Mouse (Mus musculus): ENCODE data around the gene Plxnb3. TPM values are rescaled to one million over a fixed set of nuclear protein-coding genes. Genes with fewer than 3 reads are reported as not detected.
"Not testable (repeated sequence)": the region's sequence is repeated elsewhere in the genome, so short reads cannot be mapped to it uniquely, and the experiment has no call there.

The Plxnb3 gene
- polyA plus RNA-seq, 1 experiment from 2014 or later, result 0.07 TPM

GRCm38 (mm10) chrX:73730908-73731307 lies 26.0 kb upstream of the Plxnb3 start:
- 59% methylated on average over 1 of the region's 1 CpGs for WGBS
- H3K4me2 ChIP-seq (ENCODE audit: low read depth, low read length, severe bottlenecking), result no peak overlapping the region
- DNase-seq (ENCODE audit: low spot score), result no peak
- H3K36me3 ChIP-seq (ENCODE audit: control insufficient read depth, insufficient read depth, low read length), result no peaks in the 10 kb centered on the region
- ATAC-seq (replicated peaks; ENCODE audit: low FRiP score), result no peak
- H3K4me3 ChIP-seq (ENCODE audit: low read depth, low read length), result no peak overlapping the region
- H3K4me1 ChIP-seq (replicated peaks; ENCODE audit: control insufficient read depth, insufficient read depth, low read length), result no peaks in the 10 kb centered on the region
- H3K27ac ChIP-seq (ENCODE audit: low read depth, low read length), result no peak overlapping the region
- no peak overlapping the region for H3K9ac ChIP-seq (ENCODE audit: low read length)
- H3K27me3 ChIP-seq (ENCODE audit: control insufficient read depth, insufficient read depth, low read length), result no peaks in the 10 kb centered on the region
- no peaks in the 10 kb centered on the region for H3K9me3 ChIP-seq (ENCODE audit: control insufficient read depth, low read length)

GRCm38 (mm10) chrX:73738155-73738554 lies 18.7 kb upstream of the Plxnb3 start:
- 63% methylated on average over 1 of the region's 1 CpGs for WGBS
- H3K9me3 ChIP-seq (ENCODE audit: control insufficient read depth, low read length), result no peaks in the 10 kb centered on the region

GRCm38 (mm10) chrX:73739151-73739550 lies 17.7 kb upstream of the Plxnb3 start:
- Histone ChIP-seq H3K4me2 (ENCODE audit: low read depth, low read length, severe bottlenecking) (no peak overlapping the region), H3K4me1 (replicated peaks; ENCODE audit: control insufficient read depth, insufficient read depth, low read length) (no peaks in the 10 kb centered on the region), H3K27me3 (ENCODE audit: control insufficient read depth, insufficient read depth, low read length) (no peaks in the 10 kb centered on the region), H3K9ac (ENCODE audit: low read length) (no peak overlapping the region), H3K36me3 (ENCODE audit: control insufficient read depth, insufficient read depth, low read length) (no peaks in the 10 kb centered on the region), H3K4me3 (ENCODE audit: low read depth, low read length) (no peak overlapping the region), H3K9me3 (ENCODE audit: control insufficient read depth, low read length) (no peaks in the 10 kb centered on the region), H3K27ac (ENCODE audit: low read depth, low read length) (no peak overlapping the region)
- no peak for DNase-seq (ENCODE audit: low spot score)
- no peak for ATAC-seq (replicated peaks; ENCODE audit: low FRiP score)
- WGBS, result 63% methylated on average over 5 of the region's 5 CpGs

More at GRCm38 (mm10) chrX:73738155-73738554, 18.7 kb upstream of the Plxnb3 start:
- Histone ChIP-seq H3K4me2 (ENCODE audit: low read depth, low read length, severe bottlenecking) (no peak overlapping the region), H3K27ac (ENCODE audit: low read depth, low read length) (no peak overlapping the region), H3K36me3 (ENCODE audit: control insufficient read depth, insufficient read depth, low read length) (no peaks in the 10 kb centered on the region), H3K4me1 (replicated peaks; ENCODE audit: control insufficient read depth, insufficient read depth, low read length) (no peaks in the 10 kb centered on the region), H3K4me3 (ENCODE audit: low read depth, low read length) (no peak overlapping the region), H3K9ac (ENCODE audit: low read length) (no peak overlapping the region), H3K27me3 (ENCODE audit: control insufficient read depth, insufficient read depth, low read length) (no peaks in the 10 kb centered on the region)
- ATAC-seq (replicated peaks; ENCODE audit: low FRiP score) (no peak), DNase-seq (ENCODE audit: low spot score) (no peak)

DNA sequence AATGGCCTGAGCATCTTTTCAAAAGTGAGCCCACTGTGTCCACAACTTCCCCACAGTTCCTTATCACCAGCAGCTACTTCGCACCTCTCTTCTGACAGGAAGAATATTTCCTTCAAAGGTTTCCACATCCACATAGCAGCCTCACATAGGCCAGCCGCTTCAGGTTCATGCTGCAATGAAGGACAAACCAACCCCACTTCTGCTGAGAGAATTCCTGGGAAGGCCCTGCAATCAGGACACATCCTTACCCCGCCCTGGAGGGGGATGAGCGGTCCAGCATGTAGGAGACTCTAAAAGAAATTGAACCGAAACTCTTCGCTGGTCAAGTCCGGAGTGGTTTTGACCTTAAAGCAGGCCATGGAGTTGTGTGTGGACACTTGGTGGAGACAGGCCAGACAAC lies 17.0 kb upstream of the Plxnb3 start:
- ATAC-seq (replicated peaks; ENCODE audit: low FRiP score); DNase-seq (ENCODE audit: low spot score); H3K4me2 ChIP-seq (ENCODE audit: low read depth, low read length, severe bottlenecking); H3K9ac ChIP-seq (ENCODE audit: low read length); H3K27me3 ChIP-seq (ENCODE audit: control insufficient read depth, insufficient read depth, low read length); H3K27ac ChIP-seq (ENCODE audit: low read depth, low read length); H3K36me3 ChIP-seq (ENCODE audit: control insufficient read depth, insufficient read depth, low read length); H3K4me3 ChIP-seq (ENCODE audit: low read depth, low read length); H3K9me3 ChIP-seq (ENCODE audit: control insufficient read depth, low read length); H3K4me1 ChIP-seq (replicated peaks; ENCODE audit: control insufficient read depth, insufficient read depth, low read length): not testable (repeated sequence)
- WGBS, result 97% methylated on average over 7 of the region's 7 CpGs

DNA sequence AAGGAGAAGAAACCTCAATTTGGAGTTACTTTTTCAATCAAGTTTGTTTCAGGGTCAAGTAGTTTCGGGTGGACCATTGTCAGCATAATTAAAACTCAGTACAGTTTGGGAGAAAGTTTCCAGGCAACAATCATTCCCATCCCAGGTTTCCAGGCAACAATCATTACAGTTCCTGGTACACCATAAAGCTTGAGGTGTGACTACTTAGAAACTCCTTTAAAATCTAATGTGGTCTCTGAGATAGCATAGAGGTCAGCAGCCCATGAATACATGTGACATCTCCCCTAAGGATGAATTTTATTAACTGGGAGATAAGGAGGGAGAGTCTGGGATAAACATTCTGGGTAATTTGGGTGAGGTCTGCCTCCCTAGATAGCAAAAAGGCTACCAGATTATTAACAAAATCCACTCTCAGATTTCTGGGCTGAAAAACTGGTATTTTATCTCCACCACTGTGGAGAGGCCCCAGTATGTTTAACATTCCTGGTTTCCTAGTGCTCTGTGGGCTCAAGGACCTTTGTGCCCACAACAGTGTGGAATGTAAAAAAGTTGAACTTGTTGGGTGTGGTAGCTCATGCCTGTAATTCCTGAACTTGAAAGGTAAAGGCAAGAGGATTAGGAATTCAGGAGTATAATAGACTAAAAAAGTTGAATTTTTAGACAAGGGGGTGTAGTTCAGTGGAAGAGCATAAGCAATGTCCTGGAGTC lies 12.0 kb upstream of the Plxnb3 start:
- Histone ChIP-seq H3K36me3 (ENCODE audit: control insufficient read depth, insufficient read depth, low read length) (no peaks in the 10 kb centered on the region), H3K4me1 (replicated peaks; ENCODE audit: control insufficient read depth, insufficient read depth, low read length) (no peaks in the 10 kb centered on the region), H3K9ac (ENCODE audit: low read length) (no peak overlapping the region), H3K27me3 (ENCODE audit: control insufficient read depth, insufficient read depth, low read length) (no peaks in the 10 kb centered on the region), H3K4me3 (ENCODE audit: low read depth, low read length) (no peak overlapping the region), H3K4me2 (ENCODE audit: low read depth, low read length, severe bottlenecking) (no peak overlapping the region), H3K27ac (ENCODE audit: low read depth, low read length) (no peak overlapping the region), H3K9me3 (ENCODE audit: control insufficient read depth, low read length) (no peaks in the 10 kb centered on the region)
- ATAC-seq (replicated peaks; ENCODE audit: low FRiP score), result no peak
- WGBS, result 84% methylated on average over 1 of the region's 1 CpGs
- DNase-seq (ENCODE audit: low spot score), result no peak

GRCm38 (mm10) chrX:73748977-73749376 lies 7.9 kb upstream of the Plxnb3 start:
- H3K4me2 ChIP-seq (ENCODE audit: low read depth, low read length, severe bottlenecking), result no peak overlapping the region
- ATAC-seq (replicated peaks; ENCODE audit: low FRiP score) (no peak), DNase-seq (ENCODE audit: low spot score) (no peak)
- 85% methylated on average over 1 of the region's 1 CpGs for WGBS
- H3K4me3 ChIP-seq (ENCODE audit: low read depth, low read length), result no peak overlapping the region
- no peaks in the 10 kb centered on the region for H3K36me3 ChIP-seq (ENCODE audit: control insufficient read depth, insufficient read depth, low read length)
- H3K27ac ChIP-seq (ENCODE audit: low read depth, low read length), result no peak overlapping the region
- H3K4me1 ChIP-seq (replicated peaks; ENCODE audit: control insufficient read depth, insufficient read depth, low read length), result no peaks in the 10 kb centered on the region
- no peaks in the 10 kb centered on the region for H3K9me3 ChIP-seq (ENCODE audit: control insufficient read depth, low read length)
- no peaks in the 10 kb centered on the region for H3K27me3 ChIP-seq (ENCODE audit: control insufficient read depth, insufficient read depth, low read length)
- H3K9ac ChIP-seq (ENCODE audit: low read length), result no peak overlapping the region

DNA sequence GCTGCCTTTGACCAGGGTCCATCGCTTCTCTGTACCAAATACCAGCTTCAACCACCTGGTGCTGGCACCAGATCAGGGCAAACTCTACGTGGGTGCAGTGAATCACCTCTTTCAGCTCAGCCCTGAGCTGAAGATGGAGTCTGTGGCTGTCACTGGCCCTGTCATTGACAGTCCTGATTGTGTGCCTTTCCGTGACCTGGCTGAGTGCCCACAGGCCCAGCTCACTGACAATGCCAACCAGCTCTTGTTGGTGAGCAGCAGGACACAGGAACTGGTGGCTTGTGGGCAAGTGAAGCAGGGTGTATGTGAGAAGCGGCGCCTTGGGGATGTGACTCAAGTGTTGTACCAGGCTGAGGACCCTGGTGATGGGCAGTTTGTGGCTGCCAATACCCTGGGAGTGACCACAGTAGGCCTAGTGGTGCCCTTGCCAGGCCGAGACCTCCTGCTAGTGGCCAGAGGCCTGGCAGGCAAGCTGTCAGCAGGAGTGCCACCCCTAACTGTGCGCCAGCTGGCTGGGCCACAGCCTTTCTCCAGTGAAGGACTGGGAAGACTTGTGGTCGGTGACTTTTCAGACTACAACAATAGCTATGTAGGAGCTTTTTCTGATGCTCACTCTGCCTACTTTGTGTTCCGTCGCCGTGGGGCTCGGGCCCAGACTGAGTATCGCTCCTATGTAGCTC lies 1.9 kb downstream of the Plxnb3 start:
- 85% methylated on average over 13 of the region's 13 CpGs for WGBS
- no peak overlapping the region for H3K9ac ChIP-seq (ENCODE audit: low read length)
- H3K27ac ChIP-seq (ENCODE audit: low read depth, low read length), result no peak overlapping the region
- H3K4me3 ChIP-seq (ENCODE audit: low read depth, low read length), result no peak overlapping the region
- no peaks in the 10 kb centered on the region for H3K9me3 ChIP-seq (ENCODE audit: control insufficient read depth, low read length)
- no peaks in the 10 kb centered on the region for H3K4me1 ChIP-seq (replicated peaks; ENCODE audit: control insufficient read depth, insufficient read depth, low read length)
- DNase-seq (ENCODE audit: low spot score), result no peak
- no peak for ATAC-seq (replicated peaks; ENCODE audit: low FRiP score)
- H3K4me2 ChIP-seq (ENCODE audit: low read depth, low read length, severe bottlenecking), result no peak overlapping the region
- no peaks in the 10 kb centered on the region for H3K36me3 ChIP-seq (ENCODE audit: control insufficient read depth, insufficient read depth, low read length)
- no peaks in the 10 kb centered on the region; the same call in 1 of the 2 replicates for H3K27me3 ChIP-seq (ENCODE audit: control insufficient read depth, insufficient read depth, low read length)

GRCm38 (mm10) chrX:73765311-73765710 lies 8.4 kb downstream of the Plxnb3 start:
- Histone ChIP-seq H3K4me1 (replicated peaks; ENCODE audit: control insufficient read depth, insufficient read depth, low read length) (no peaks in the 10 kb centered on the region), H3K27ac (ENCODE audit: low read depth, low read length) (no peak overlapping the region), H3K9me3 (ENCODE audit: control insufficient read depth, low read length) (no peaks in the 10 kb centered on the region), H3K4me3 (ENCODE audit: low read depth, low read length) (no peak overlapping the region), H3K36me3 (ENCODE audit: control insufficient read depth, insufficient read depth, low read length) (no peaks in the 10 kb centered on the region), H3K9ac (ENCODE audit: low read length) (no peak overlapping the region), H3K4me2 (ENCODE audit: low read depth, low read length, severe bottlenecking) (no peak overlapping the region), H3K27me3 (ENCODE audit: control insufficient read depth, insufficient read depth, low read length) (no peaks in the 10 kb centered on the region)
- DNase-seq (ENCODE audit: low spot score) (no peak), ATAC-seq (replicated peaks; ENCODE audit: low FRiP score) (no peak)
- WGBS, result 73% methylated on average over 1 of the region's 1 CpGs

DNA sequence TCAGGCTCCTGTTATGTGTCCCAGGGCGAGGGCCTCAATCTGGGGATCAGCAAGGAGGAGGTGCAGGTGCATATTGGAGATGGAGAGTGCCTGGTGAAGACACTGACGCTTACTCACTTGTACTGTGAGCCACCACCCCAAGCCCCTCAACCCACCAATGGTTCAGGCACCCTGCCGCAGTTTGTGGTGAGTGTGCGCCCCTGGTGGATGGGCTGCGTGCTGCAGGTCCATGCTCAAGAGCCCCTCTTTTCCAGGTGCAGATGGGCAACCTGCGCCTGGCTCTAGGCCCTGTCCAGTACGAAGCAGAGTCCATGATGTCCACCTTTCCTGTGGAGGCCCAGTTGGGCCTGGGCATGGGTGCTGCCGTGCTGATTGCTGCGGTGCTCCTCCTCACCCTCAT lies 10.4 kb downstream of the Plxnb3 start:
- DNase-seq (ENCODE audit: low spot score), result peak; percentile 56

More for the DNA sequence above, 10.4 kb downstream of the Plxnb3 start:
- Histone ChIP-seq H3K4me1 (replicated peaks; ENCODE audit: control insufficient read depth, insufficient read depth, low read length) (no peaks in the 10 kb centered on the region), H3K36me3 (ENCODE audit: control insufficient read depth, insufficient read depth, low read length) (no peaks in the 10 kb centered on the region), H3K4me2 (ENCODE audit: low read depth, low read length, severe bottlenecking) (no peak overlapping the region), H3K27ac (ENCODE audit: low read depth, low read length) (no peak overlapping the region), H3K9ac (ENCODE audit: low read length) (no peak overlapping the region), H3K27me3 (ENCODE audit: control insufficient read depth, insufficient read depth, low read length) (no peaks in the 10 kb centered on the region), H3K9me3 (ENCODE audit: control insufficient read depth, low read length) (no peaks in the 10 kb centered on the region), H3K4me3 (ENCODE audit: low read depth, low read length) (no peak overlapping the region)
- ATAC-seq (replicated peaks; ENCODE audit: low FRiP score), result no peak
- 61% methylated on average over 9 of the region's 9 CpGs for WGBS
